Mouse (Mus musculus): Measurements from ENCODE around the gene Btnl6. TPM values are rescaled to one million over a fixed set of nuclear protein-coding genes. Genes with fewer than 3 reads are reported as not detected.
"Not testable (repeated sequence)": the region's sequence is repeated elsewhere in the genome, so short reads cannot be mapped to it uniquely, and the experiment has no call there.

Btnl6 gene
- polyA plus RNA-seq, 2 experiments from 2014 or later: 0.76 TPM; not detected in 1

- ATAC-seq: no peak
Observed at GRCm38 (mm10) chr17:34496539-34496938, 20.6 kb downstream of the Btnl6 start.

DNA sequence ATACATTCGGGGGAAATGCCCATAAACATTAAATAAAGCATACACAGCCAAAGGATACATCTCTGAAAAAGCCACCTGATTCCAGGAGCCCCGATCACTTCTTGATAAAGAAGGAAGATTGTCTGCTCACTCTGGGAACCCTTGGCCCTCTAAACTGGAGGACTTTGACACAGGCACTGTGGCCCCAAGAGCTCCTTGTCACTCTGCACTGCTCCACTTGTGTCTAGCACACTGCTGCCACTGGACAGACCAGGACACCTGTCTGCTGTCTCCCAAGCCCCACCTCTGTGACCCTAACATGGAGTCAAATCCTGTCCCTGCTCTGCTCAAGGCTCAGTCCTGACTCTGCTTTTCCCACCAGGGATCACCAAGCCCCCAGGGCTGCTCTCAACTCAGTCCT, 22.0 kb downstream of the Btnl6 start:
- not testable (repeated sequence) for ATAC-seq

GRCm38 (mm10) chr17:34492796-34493195, 24.4 kb downstream of the Btnl6 start:
- ATAC-seq: no peak

GRCm38 (mm10) chr17:34477238-34478013, 39.7 kb downstream of the Btnl6 start, which contains the start of gene Btnl4:
Gene Btnl4 (minus strand): TSS chr17:34477318.
- ATAC-seq: not testable (repeated sequence)

DNA sequence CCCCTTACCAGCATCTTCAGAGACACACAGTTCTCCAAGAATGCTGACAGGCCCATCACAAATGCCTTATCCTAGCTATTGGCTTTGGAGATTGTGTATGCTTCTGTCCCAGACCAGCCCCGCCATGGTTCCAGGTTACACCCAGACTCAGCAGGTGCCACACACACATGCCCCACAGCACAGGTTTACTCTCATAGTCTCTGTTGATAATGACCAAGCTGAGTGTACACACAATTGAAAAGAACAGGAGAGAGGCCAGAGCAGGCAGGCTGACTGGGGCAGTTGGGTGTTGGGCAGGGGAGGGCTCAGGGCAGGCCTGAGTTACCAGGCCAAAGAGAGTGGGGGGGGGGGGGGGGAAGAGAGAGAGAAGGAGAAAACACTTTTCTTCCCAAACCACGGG, 40.7 kb downstream of the Btnl6 start:
- ATAC-seq: no peak

DNA sequence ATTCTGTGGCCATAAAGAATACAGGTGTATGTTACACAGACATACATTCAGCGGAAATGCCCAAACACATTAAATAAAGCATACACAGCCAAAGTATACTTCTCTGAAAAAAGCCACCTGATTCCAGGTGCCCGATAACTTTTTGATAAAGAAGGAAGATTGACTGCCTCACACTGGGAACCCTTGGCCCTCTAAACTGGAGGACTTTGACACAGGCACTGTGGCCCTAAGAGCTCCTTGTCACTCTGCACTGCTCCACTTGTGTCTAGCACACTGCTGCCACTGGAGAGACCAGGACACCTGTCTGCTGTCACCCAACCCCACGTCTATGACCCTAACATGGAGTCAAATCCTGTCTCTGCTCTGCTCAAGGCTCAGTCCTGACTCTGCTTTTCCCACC, 42.1 kb downstream of the Btnl6 start:
- no peak for ATAC-seq

- ATAC-seq: no peak
Observed at GRCm38 (mm10) chr17:34470491-34470890, 46.7 kb downstream of the Btnl6 start.

GRCm38 (mm10) chr17:34465906-34466305, 51.2 kb downstream of the Btnl6 start:
- not testable (repeated sequence) for ATAC-seq

DNA sequence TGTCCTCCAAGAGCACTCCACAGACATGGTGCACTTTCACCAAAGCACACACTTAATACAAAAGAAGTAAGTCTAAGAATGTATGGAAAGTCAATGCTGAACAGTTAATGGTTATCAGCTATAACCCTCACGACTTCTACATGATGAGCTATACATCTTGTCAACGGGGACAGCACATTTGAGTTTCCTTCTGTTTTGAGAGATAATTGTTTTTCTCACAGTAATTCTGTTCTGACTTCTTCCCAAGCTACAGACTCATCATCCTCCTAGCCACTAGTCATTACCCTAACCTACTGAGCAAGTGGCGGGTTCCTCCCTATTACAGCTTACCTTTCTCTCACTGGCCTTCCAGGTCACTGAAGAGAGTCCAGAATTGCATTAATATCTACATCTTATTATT, 57.9 kb downstream of the Btnl6 start:
- ATAC-seq: no peak

Other genes with a start within 250 kb of the Btnl6 start
- 100 to 1,000 TPM in 1 of 2 experiments, 10 to 100 TPM in 1; 11.3 to 101 TPM for gene H2-Aa, start 229.5 kb downstream of the Btnl6 start, polyA plus RNA-seq (2017; shearing (Covaris generic))
- gene H2-Eb1, start 211.5 kb downstream of the Btnl6 start, polyA plus RNA-seq (2017; shearing (Covaris generic)): 10 to 100 TPM; 12.7 to 77.2 TPM
- under 1 TPM in 1 of 2 experiments, not detected in 1; 0.18 TPM for gene H2-Eb2, start 191.7 kb downstream of the Btnl6 start, polyA plus RNA-seq (2017; shearing (Covaris generic))
- gene Btnl2, start 162.5 kb downstream of the Btnl6 start, polyA plus RNA-seq (2017; shearing (Covaris generic)): under 1 TPM in 1 of 2 experiments, not detected in 1; 0.23 TPM
- gene Btnl1, start 140.2 kb downstream of the Btnl6 start, polyA plus RNA-seq (2017; shearing (Covaris generic)): not detected
- gene BC051142, start 118.5 kb downstream of the Btnl6 start, polyA plus RNA-seq (2017; shearing (Covaris generic)): 1 to 10 TPM; 1.8 to 1.9 TPM
- gene Btnl4, start 40.0 kb downstream of the Btnl6 start, polyA plus RNA-seq (2017; shearing (Covaris generic)): not detected
- gene Notch4, start 46.9 kb upstream of the Btnl6 start, polyA plus RNA-seq (2017; shearing (Covaris generic)): 1 to 10 TPM in 1 of 2 experiments, under 1 TPM in 1; 0.09 to 1.1 TPM
- 100 to 1,000 TPM; 227 to 344 TPM for gene Gpsm3, start 72.5 kb upstream of the Btnl6 start, polyA plus RNA-seq (2017; shearing (Covaris generic))
- 10 to 100 TPM in 1 of 2 experiments, 1 to 10 TPM in 1; 7.7 to 12.6 TPM for gene Pbx2, start 73.9 kb upstream of the Btnl6 start, polyA plus RNA-seq (2017; shearing (Covaris generic))
- 1 to 10 TPM; 4.0 to 4.5 TPM for gene Ager, start 80.5 kb upstream of the Btnl6 start, polyA plus RNA-seq (2017; shearing (Covaris generic))
- gene Rnf5, start 86.3 kb upstream of the Btnl6 start, polyA plus RNA-seq (2017; shearing (Covaris generic)): 10 to 100 TPM; 68.0 to 75.0 TPM
- 10 to 100 TPM; 16.9 to 19.2 TPM for gene Agpat1, start 86.9 kb upstream of the Btnl6 start, polyA plus RNA-seq (2017; shearing (Covaris generic))
- 1 to 10 TPM; 1.9 to 2.8 TPM for gene Egfl8, start 98.6 kb upstream of the Btnl6 start, polyA plus RNA-seq (2017; shearing (Covaris generic))
- 10 to 100 TPM; 20.6 to 32.2 TPM for gene Ppt2, start 111.2 kb upstream of the Btnl6 start, polyA plus RNA-seq (2017; shearing (Covaris generic))
- 1 to 10 TPM; 1.4 to 2.2 TPM for gene Prrt1, start 112.2 kb upstream of the Btnl6 start, polyA plus RNA-seq (2017; shearing (Covaris generic))
- 1 to 10 TPM; 3.6 to 5.9 TPM for gene Fkbpl, start 127.4 kb upstream of the Btnl6 start, polyA plus RNA-seq (2017; shearing (Covaris generic))
- gene Atf6b, start 129.8 kb upstream of the Btnl6 start, polyA plus RNA-seq (2017; shearing (Covaris generic)): 10 to 100 TPM; 15.2 to 20.2 TPM
- not detected for gene Tnxb, start 153.2 kb upstream of the Btnl6 start, polyA plus RNA-seq (2017; shearing (Covaris generic))
- not detected for gene C4b, start 226.5 kb upstream of the Btnl6 start, polyA plus RNA-seq (2017; shearing (Covaris generic))